Mouse (Mus musculus) embryo, embryonic 10 days (tissue): Measurements from ENCODE around the gene Disc1.

Experiments
- DNase-seq: peaks from one replicate; pipeline ENCODE4 v3.0.0-alpha.2; 2015; ENCODE audit warnings: low spot score

The Disc1 gene

DNA sequence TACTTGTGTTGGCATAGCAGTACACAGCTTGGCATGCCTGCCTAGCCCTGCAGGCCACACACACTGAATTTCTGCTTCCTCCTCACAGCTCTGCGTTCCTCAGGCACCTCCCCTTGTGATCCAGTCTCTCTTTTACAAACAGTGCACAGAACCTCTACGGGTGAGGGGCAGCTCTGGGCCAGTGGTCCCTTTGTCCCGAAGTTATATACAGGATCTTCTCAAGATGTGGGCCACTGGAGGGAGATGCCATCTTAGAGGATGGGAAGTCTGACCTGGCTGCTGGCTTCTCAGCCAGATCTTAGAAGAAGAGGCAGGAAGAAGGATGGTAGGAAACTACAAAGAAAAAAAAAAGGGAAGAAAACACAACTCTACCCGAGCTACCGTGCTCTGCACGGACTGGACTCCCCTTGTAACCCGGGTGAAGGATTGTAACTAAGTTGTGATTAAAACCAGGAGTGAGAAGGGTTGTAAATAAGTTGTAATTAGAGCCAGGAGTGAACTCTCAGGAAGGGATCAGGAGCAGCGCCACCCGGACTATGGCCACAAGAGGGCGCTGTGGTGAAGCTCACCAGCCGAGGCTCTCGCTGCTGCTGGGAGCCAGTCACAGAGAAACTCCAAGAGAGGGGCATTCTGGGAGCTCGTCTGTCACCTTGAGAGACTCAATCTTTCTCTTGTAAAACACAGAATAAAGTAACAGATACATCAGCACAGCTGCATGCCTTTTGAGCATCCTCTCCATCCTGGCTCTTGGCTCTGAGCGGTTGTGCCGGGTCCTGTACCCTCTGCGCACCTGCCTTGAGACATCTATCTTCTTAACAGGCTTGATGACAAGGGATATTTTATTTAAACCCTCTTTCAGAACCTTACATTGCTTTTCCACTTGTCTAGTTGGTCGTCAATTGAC is 129.8 kb downstream of the Disc1 start:
- peak; percentile 92 for DNase-seq

GRCm38 (mm10) chr8:125184452-125184817 is 130.4 kb downstream of the Disc1 start:
- no peak for DNase-seq

DNA sequence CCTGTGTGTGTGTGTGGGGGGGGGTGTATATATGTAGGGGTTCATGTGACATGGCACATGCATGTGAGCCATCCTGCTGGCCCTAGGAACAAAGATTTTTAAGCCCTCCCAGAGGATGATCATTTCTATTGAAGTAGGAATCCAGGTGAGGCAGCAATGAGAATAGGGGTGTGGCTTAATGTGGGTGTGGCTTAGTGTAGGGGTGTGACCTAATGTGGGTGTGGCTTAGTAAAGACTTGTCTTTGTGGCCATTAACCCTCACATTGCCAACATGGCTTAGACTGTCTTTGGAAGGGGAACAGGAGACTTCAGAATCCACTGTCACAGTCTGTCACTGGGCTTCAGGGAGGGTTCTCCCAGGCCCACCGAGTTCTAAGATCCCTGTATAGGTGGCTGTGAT is 130.9 kb downstream of the Disc1 start:
- no peak for DNase-seq

GRCm38 (mm10) chr8:125187044-125187443 is 133.0 kb downstream of the Disc1 start:
- DNase-seq: no peak

- DNase-seq: no peak
Measured at GRCm38 (mm10) chr8:125193701-125194100, 139.7 kb downstream of the Disc1 start.

DNA sequence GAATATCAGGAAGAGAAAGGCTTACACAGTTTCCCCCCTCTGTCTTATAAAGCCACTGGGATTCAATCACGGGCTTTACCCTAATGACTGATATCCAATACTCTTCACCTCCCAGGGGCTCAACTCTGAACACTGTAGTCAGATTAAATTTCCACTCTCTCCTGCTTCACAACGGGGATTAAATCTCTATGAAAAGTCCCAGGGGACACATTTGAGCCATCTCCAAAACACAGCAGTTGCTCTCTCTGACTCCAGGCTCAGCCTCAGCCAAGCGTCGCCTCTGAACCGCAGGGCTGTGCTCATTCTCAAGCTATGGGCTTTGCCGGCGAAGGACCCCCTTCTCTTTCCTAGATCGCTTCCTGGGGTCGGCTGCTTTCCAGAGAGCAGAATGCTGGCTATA is 141.1 kb downstream of the Disc1 start:
- no peak for DNase-seq

DNA sequence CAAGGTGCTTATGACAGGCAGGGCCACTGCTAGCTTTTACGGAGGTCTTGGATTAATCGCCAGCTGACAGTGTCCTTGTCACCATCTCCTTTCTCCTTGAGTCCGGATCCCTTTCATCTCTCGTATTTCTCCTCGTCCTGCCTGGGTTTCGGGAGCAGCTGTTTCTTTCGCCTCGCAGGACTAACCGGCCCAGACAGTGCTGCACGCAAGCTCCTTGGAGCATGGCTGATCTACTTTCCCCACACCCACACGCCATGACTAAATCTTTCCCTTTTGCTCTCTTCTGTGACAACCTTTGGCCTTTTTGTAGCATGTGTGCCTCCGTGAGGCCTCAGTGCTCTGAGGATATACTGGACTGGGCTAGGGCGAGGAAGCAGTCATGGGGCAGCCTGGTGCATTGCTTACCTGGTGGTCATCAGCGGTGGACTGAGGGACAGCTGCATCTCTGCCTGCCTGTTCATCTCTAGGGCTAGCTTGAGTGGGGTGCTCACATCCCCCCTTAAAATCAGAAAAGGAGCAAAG is 142.6 kb downstream of the Disc1 start:
- no peak for DNase-seq

- DNase-seq: no peak
Measured at GRCm38 (mm10) chr8:125197341-125198002, 143.5 kb downstream of the Disc1 start.

DNA sequence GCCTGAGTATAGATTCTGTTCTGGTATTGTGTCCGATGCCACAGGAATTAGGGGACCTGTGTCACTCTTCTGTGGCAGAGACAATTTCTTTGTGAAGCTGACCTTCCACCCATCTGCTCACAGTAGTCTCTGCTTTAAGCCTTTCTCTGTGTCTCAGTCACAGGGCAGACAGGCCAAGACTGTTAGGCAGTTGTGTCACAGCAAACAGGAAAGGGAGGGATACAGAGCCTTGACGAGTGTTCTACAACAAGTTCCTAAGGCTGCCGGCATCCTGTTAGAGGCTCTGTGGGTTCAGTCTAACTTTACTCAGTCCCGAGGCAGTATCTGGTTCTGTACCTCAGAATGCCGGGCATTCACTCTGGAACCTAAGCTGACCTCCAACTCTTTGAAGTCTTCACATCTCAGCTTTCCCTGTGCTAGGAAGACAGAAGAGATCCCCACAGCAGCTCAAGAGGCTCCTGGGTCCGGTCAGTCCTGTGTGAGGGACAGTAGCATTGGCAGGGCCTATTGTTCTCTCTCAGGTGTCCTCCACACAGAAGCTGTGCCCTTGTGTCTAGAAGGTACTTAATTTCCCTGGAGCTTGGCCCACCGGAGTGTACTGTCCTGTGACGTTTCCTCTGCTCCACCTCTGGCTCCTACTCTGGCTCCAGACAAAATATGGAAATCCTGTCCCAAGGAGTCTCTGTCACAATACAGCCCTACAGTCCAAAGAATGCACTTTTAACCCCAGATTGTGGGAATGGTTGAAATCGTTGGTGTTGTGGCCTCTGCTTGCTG is 144.6 kb downstream of the Disc1 start:
- no peak for DNase-seq

- no peak for DNase-seq
Measured at GRCm38 (mm10) chr8:125199197-125199939, 145.4 kb downstream of the Disc1 start.

GRCm38 (mm10) chr8:125200273-125200863 is 146.4 kb downstream of the Disc1 start:
- DNase-seq: no peak

- DNase-seq: no peak
Measured at GRCm38 (mm10) chr8:125201650-125202049, 147.7 kb downstream of the Disc1 start.

GRCm38 (mm10) chr8:125203016-125203415 is 149.0 kb downstream of the Disc1 start:
- DNase-seq: no peak

DNA sequence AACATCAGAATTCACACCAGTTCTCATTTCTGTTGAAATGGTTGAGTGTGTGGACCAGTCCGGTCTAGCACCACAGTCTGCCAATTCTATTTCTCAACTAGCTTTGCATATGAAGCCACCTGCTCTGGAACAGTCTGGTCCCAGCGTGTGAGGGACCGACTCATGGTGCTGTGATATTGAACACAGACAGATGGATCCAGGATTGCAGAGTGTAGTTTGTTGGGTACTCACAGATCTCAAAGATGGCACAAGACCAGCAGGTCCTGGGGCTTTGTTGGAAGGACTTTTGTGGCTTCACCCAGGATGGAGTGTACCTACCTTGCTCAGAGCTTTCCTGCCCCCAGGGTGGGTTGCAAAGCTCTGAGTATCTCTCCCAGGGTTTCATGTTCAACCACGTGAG is 151.6 kb downstream of the Disc1 start:
- no peak for DNase-seq

DNA sequence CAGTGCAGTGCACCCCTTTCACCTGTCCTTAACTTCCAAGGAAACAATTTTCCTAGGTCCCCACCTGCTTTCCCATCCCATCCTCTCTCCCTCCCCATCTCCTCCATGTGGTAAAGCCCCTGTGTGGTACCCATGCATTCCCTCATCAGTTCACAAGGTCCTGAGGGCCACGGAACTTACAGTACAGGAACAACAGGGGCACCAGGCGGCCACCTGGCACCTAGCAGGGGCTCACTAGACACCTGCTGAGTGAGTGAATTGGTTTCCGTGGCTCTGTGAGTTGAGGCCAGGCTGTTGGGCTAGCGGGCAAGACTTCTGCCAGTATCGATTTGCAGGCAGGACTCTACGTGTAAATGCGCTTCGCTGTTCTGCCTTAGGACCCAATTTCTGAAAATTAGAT is 152.4 kb downstream of the Disc1 start:
- no peak for DNase-seq

- no peak for DNase-seq
Measured at GRCm38 (mm10) chr8:125206962-125207361, 153.0 kb downstream of the Disc1 start.

- DNase-seq: no peak
Measured at GRCm38 (mm10) chr8:125212619-125213167, 158.7 kb downstream of the Disc1 start.

DNA sequence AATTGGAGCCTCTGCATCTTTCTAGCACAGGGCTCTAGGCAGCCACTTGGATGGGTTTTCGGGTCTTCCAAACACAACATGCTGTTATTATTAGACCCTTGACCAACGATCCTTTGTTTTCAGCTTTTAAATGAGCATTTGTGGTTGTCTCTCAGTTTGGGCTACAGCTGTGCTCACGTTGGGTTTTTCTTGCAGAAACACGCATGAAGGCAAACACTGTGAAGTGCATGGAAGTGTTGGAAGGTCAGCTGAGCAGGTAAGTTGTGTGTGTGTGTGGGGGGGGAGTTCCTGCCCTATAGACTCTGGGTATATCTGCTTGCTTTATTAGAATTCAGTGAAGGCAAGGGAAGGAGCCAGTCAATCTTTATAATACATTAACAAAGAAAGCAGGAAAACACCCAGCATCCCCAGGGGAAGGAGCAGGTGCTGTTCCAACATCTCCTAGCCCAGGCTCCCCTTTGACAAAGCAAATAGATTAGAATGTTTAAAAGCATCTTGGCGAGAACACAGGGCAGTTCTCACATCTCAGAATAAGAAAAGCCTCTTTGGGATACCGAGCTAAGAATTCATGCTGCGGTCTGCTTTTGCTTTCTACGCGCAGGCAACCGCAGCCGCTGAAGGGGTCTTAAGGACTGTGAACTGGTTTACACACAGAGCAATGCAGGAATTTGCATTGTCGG is 164.0 kb downstream of the Disc1 start:
- DNase-seq: no peak

DNA sequence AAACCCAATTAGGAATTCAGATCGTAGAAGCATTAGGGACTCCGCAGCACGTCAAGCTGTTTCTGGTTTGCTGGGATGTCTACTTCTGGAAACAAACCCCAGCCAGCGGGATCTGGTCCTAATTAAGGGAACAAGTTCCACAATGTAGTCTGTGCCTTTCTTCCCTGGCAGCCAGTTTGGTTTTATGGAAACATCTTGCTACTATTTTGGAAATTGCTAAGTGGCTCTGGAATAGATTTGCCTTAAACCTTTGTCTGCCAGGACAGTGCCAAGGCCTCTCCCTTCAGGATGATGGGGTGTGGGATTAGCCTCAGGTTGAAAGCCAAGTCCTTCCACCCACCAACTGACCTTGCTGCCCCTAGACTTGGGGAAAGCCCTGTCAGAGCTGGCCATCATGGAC is 164.7 kb downstream of the Disc1 start:
- peak; percentile 69 for DNase-seq

DNA sequence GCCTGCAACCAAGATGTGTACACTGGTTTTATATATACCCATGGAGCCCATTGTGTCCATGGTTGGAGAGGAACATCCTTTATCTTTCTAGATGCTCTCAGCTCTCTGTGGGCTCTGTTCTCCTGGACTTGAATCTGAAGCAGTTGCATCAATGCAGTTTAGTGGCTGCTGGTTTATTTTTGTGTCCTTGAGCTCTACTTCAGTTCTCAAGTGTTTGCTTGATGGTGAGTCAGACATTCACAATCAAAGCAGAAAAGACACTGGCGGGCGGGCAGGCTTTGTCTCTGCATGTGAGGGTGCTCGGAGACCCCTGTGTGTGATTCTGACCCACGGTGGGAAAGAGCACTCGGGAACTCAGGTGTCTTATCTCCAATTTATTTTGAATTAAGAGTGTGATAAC is 166.6 kb downstream of the Disc1 start:
- DNase-seq: no peak
